In genomic region chr11:97540604-97541003, GRCm38 (mm10) we compare ENCODE assay signal across 9 mouse cellular contexts. TPM values are rescaled to one million over a fixed set of nuclear protein-coding genes. Genes with fewer than 3 reads are reported as not detected.
DNase-seq lines count a peak whose midpoint lies in the region; TF ChIP-seq lines count a peak whose summit lies in the region.
"Had no signal": no experiment of that assay in that cellular context is flagged by ENCODE, and none has a peak within 500 bp of the region (broad histone marks: within the 10 kb centered on the region; RNA-seq: fewer than 3 reads in every experiment).

No protein-coding gene starts in this region.

- TF ChIP-seq CTCF in left cerebral cortex, adult 2 months (IDR thresholded peaks at IDR 0.05): no peak
- TF ChIP-seq CTCF in MEL (IDR thresholded peaks at IDR 0.05 in 2 of 3, conservative IDR thresholded peaks at IDR 0.05 in 1 of 3; ENCODE audit: control insufficient read depth in 1 of 3, insufficient read depth in 1 of 3, low read depth in 2 of 3, low read length in 3 of 3, poor library complexity in 1 of 3, severe bottlenecking in 1 of 3): no peak
- no peak for TF ChIP-seq CTCF in heart, adult 2 months (IDR thresholded peaks at IDR 0.05)

- intact Hi-C loops in left cerebral cortex, postnatal 14 days (cut with DNase I): no loop called here
- intact Hi-C loops in left cerebral cortex, adult 2 months (cut with DNase I): no loop called here
- intact Hi-C loops in heart, adult 2 months (cut with DNase I): no loop called here

- no peaks in the 10 kb centered on the region for H3K79me2 ChIP-seq in MEL (ENCODE audit: control insufficient read depth, insufficient read depth, low read length, poor library complexity)
- no peaks in the 10 kb centered on the region for H3K79me2 ChIP-seq in heart, adult 2 months (replicated peaks; ENCODE audit: control insufficient read depth, insufficient read depth, low read length)

- peaks cover 4 to 12% of the 10 kb centered on the region in 2 experiments for H3K27me3 ChIP-seq in MEL (ENCODE audit: control insufficient read depth in 1 of 2, insufficient read depth in 2 of 2, low read length in 2 of 2)
- peaks cover 12% of the 10 kb centered on the region for H3K27me3 ChIP-seq in heart, adult 2 months (ENCODE audit: control insufficient read depth, insufficient read depth, low read length)

- no peak overlapping the region; the same call in 1 of the 2 replicates for H3K27ac ChIP-seq in left cerebral cortex, adult 2 months
- no peak overlapping the region; the same call in 1 of the 2 replicates for H3K27ac ChIP-seq in MEL (ENCODE audit: control insufficient read depth, low read depth, low read length)
- no peak overlapping the region for H3K27ac ChIP-seq in heart, adult 2 months
- H3K27ac ChIP-seq: liver, embryonic 13.5 days had no signal

- TF ChIP-seq POLR2A in MEL (IDR thresholded peaks at IDR 0.05; ENCODE audit: control insufficient read depth in 1 of 2, insufficient read depth in 1 of 2, low read depth in 1 of 2, low read length in 2 of 2, poor library complexity in 1 of 2): no peak
- no peak for TF ChIP-seq POLR2A in heart, adult 2 months (IDR thresholded peaks at IDR 0.05; ENCODE audit: insufficient read depth, low read depth, low read length)

- H3K36me3 ChIP-seq in MEL (ENCODE audit: control insufficient read depth in 1 of 2, insufficient read depth in 2 of 2, low read length in 2 of 2): peaks cover 0 to 6% of the 10 kb centered on the region in 2 experiments; a peak in 2 of 4 replicates
- no peaks in the 10 kb centered on the region for H3K36me3 ChIP-seq in heart, adult 2 months (ENCODE audit: control insufficient read depth, insufficient read depth, low read length)
- H3K36me3 ChIP-seq: liver, embryonic 13.5 days had no signal

- no peak overlapping the region for H3K4me3 ChIP-seq in left cerebral cortex, adult 2 months
- H3K4me3 ChIP-seq in MEL (ENCODE audit: control insufficient read depth in 1 of 2, insufficient read depth in 1 of 2, low read depth in 2 of 2, low read length in 2 of 2): 0 out of 4 replicates have a peak overlapping the region, but pooled peaks of 1 of the 2 experiments have one; percentile 9
- H3K4me3 ChIP-seq in heart, adult 2 months: no peak overlapping the region
- H3K4me3 ChIP-seq: liver, embryonic 13.5 days had no signal

- H3K9me3 ChIP-seq in MEL (replicated peaks; ENCODE audit: insufficient read depth, low read length): no peaks in the 10 kb centered on the region
- H3K9me3 ChIP-seq: liver, embryonic 13.5 days had no signal

- TF ChIP-seq RAD21 in MEL (IDR thresholded peaks at IDR 0.05; ENCODE audit: low read depth, low read length): no peak

- peak; percentile 60 to 71 for DNase-seq in left cerebral cortex, postnatal 14 days (ENCODE audit: low spot score in 2 of 2)
- DNase-seq in left cerebral cortex, adult 2 months (ENCODE audit: extremely low spot score in 1 of 2, low spot score in 2 of 2): no peak
- DNase-seq in MEL (ENCODE audit: low read depth, low spot score): peak; percentile 64
- DNase-seq in brain, adult 2 months (ENCODE audit: low read depth, low spot score): peak; percentile 63
- peak; percentile 78 for DNase-seq in kidney, postnatal 10 days
- no peak for DNase-seq in heart, adult 2 months
- no peak for DNase-seq in ovary, postnatal 14 days (ENCODE audit: low spot score)
- DNase-seq: heart, adult 18-20 months; liver, embryonic 13.5 days had no signal

- peaks cover 0 to 8% of the 10 kb centered on the region in 2 experiments; a peak in 2 of 4 replicates for H3K4me1 ChIP-seq in MEL (ENCODE audit: control insufficient read depth in 1 of 2, insufficient read depth in 2 of 2, low read length in 2 of 2)
- H3K4me1 ChIP-seq in heart, adult 2 months (ENCODE audit: control insufficient read depth, insufficient read depth, low read length): no peaks in the 10 kb centered on the region

- no peak overlapping the region for H3K9ac ChIP-seq in MEL (ENCODE audit: control insufficient read depth, low read depth, low read length, poor library complexity, severe bottlenecking)
- H3K9ac ChIP-seq in heart, adult 2 months (ENCODE audit: low read depth, low read length): no peak overlapping the region
- H3K9ac ChIP-seq: liver, embryonic 13.5 days had no signal

- 32% methylated on average over 3 of the region's 3 CpGs for WGBS in heart, adult 2 months

- peak in 1 of 2 experiments; percentile 5; a peak in 1 of 4 replicates for TF ChIP-seq EP300 in MEL (IDR thresholded peaks at IDR 0.05; ENCODE audit: low read depth in 1 of 2, low read length in 2 of 2)
- TF ChIP-seq EP300 in heart, adult 2 months (IDR thresholded peaks at IDR 0.05; ENCODE audit: insufficient read depth, low read depth, low read length): no peak

TF ChIP-seq in MEL, 35 proteins besides CTCF, POLR2A, EP300 and RAD21:
- TF ChIP-seq E2F4 (IDR thresholded peaks at IDR 0.05; ENCODE audit: borderline replicate concordance, low read depth, low read length): no peak
- TF ChIP-seq MEF2A (IDR thresholded peaks at IDR 0.05; ENCODE audit: extremely low read depth, insufficient replicate concordance, low read depth, low read length, poor library complexity, severe bottlenecking): no peak
- 0 out of 2 replicates have a peak, but pooled peaks have one; percentile 2 for TF ChIP-seq GATA1 (IDR thresholded peaks at IDR 0.05; ENCODE audit: low read depth, low read length)
- TF ChIP-seq POLR2AphosphoS5 (IDR thresholded peaks at IDR 0.05; ENCODE audit: borderline replicate concordance, low read depth, low read length): no peak
- TF ChIP-seq ETS1 (IDR thresholded peaks at IDR 0.05; ENCODE audit: low read depth, low read length): peak; percentile 24; the same call in 1 of the 2 replicates
- TF ChIP-seq ZKSCAN1 (IDR thresholded peaks at IDR 0.05; ENCODE audit: low read depth, low read length): no peak
- peak; percentile 29; the same call in 1 of the 2 replicates for TF ChIP-seq SIN3A (IDR thresholded peaks at IDR 0.05; ENCODE audit: low read length)
- TF ChIP-seq MYC (IDR thresholded peaks at IDR 0.05; ENCODE audit: low read depth, low read length): no peak
- TF ChIP-seq MAZ (IDR thresholded peaks at IDR 0.05; ENCODE audit: low read depth, low read length): no peak
- TF ChIP-seq SMC3 (IDR thresholded peaks at IDR 0.05; ENCODE audit: low read depth, low read length): no peak

RNA-seq across cellular contexts. Expression of gene Srcin1, which starts 35.4 kb away (rescaled TPM):
- 100 to 1,000 TPM; 341 to 382 TPM for total RNA-seq in left cerebral cortex, postnatal 14 days (2021)
- total RNA-seq in left cerebral cortex, adult 2 months (2021): 100 to 1,000 TPM; 308 to 318 TPM
- 0.03 and 0.04 TPM in 2 replicates for total RNA-seq in MEL (2012; rRNA removed)
- polyA plus RNA-seq in MEL (2012; ENCODE audit: insufficient read depth in 1 of 2, insufficient read length in 2 of 2, low read depth in 1 of 2, low replicate concordance in 2 of 2, missing spikeins in 1 of 2): under 1 TPM in 1 of 2 experiments, not detected in 1; 0.10 TPM
- total RNA-seq in heart, adult 2 months (2021): under 1 TPM; 0.13 to 0.36 TPM
- 0.26 and 0.31 TPM in 2 replicates for polyA plus RNA-seq in heart, adult 2 months (2012; rRNA removed)
- polyA plus RNA-seq: liver, embryonic 13.5 days had no signal

RNA-seq across cellular contexts. Expression of gene 4933428G20Rik, which starts 40.5 kb away (rescaled TPM):
- total RNA-seq in left cerebral cortex, postnatal 14 days (2021): under 1 TPM in 1 of 2 experiments, not detected in 1; 0.23 TPM
- total RNA-seq in left cerebral cortex, adult 2 months (2021): not detected
- not detected in 2 replicates for total RNA-seq in MEL (2012; rRNA removed)
- under 1 TPM in 1 of 2 experiments, not detected in 1; 0.15 TPM for polyA plus RNA-seq in MEL (2012; ENCODE audit: insufficient read depth in 1 of 2, insufficient read length in 2 of 2, low read depth in 1 of 2, low replicate concordance in 2 of 2, missing spikeins in 1 of 2)
- not detected for total RNA-seq in heart, adult 2 months (2021)
- polyA plus RNA-seq in heart, adult 2 months (2012; rRNA removed): not detected in 2 replicates
- total RNA-seq: heart, adult 18-20 months had no signal

Comparison
In these comparisons a context has a peak if more than half of its experiments do, and no peak if none do; other contexts are left out.
1. DNase-seq: peak in left cerebral cortex, postnatal 14 days (2 of 2), MEL (single experiment), brain, adult 2 months (single experiment) and kidney, postnatal 10 days (single experiment); none in left cerebral cortex, adult 2 months (0 of 2), heart, adult 2 months (0 of 2) and ovary, postnatal 14 days (single experiment).
2. RNA of gene Srcin1, which starts 35.4 kb away (total RNA-seq): 341 to 382 TPM in left cerebral cortex, postnatal 14 days and 308 to 318 TPM in left cerebral cortex, adult 2 months; 0.13 to 0.36 TPM in heart, adult 2 months and 0.03 to 0.04 TPM in MEL; every median in the first group is over 100 times any median in the second.